Mouse (Mus musculus): Measurements from ENCODE around the gene Irx1. TPM values are rescaled to one million over a fixed set of nuclear protein-coding genes. Genes with fewer than 3 reads are reported as not detected.

Gene Irx1
- 0.36 and 0.45 TPM in 2 replicates for polyA plus RNA-seq (2014; fragmentation: Nextera tagmentation; extraction: Ambion mirVana)

GRCm38 (mm10) chr13:71963356-71964351 lies at the start of gene Irx1:
Gene Irx1 (minus strand): TSS chr13:71963723.
- no peak within 1 kb of the TSS for H3K27ac ChIP-seq (replicated peaks; ENCODE audit: low read depth, low read length)
- H3K9ac ChIP-seq (ENCODE audit: low read length): peak within 1 kb of the TSS; percentile 40
- peak; percentile 74 for DNase-seq (ENCODE audit: low spot score)
- peak within 1 kb of the TSS; percentile 31 for H3K4me3 ChIP-seq (ENCODE audit: low read depth, low read length)
- no peaks in the 10 kb centered on the region for H3K36me3 ChIP-seq (ENCODE audit: control insufficient read depth, insufficient read depth, low read length)
- H3K4me2 ChIP-seq (ENCODE audit: low read depth, severe bottlenecking): peak within 1 kb of the TSS; percentile 82
- ATAC-seq (ENCODE audit: insufficient number of reproducible peaks, low FRiP score, low TSS enrichment, low read depth): peak; percentile 45; the same call in 1 of the 2 replicates
- peaks cover 12% of the 10 kb centered on the region for H3K4me1 ChIP-seq (ENCODE audit: control insufficient read depth, insufficient read depth, low read length)
- H3K9me3 ChIP-seq (ENCODE audit: control insufficient read depth, low read length): no peaks in the 10 kb centered on the region
- peaks cover 88% of the 10 kb centered on the region for H3K27me3 ChIP-seq (ENCODE audit: control insufficient read depth, insufficient read depth, low read length)
- WGBS: under 1% methylated on average over 70 of the region's 100 CpGs

GRCm38 (mm10) chr13:71979932-71980655 lies 16.6 kb upstream of the Irx1 start:
- Histone ChIP-seq H3K4me2 (ENCODE audit: low read depth, severe bottlenecking) (no peak overlapping the region), H3K27ac (replicated peaks; ENCODE audit: low read depth, low read length) (no peak overlapping the region), H3K27me3 (ENCODE audit: control insufficient read depth, insufficient read depth, low read length) (no peaks in the 10 kb centered on the region), H3K4me3 (ENCODE audit: low read depth, low read length) (no peak overlapping the region), H3K9ac (ENCODE audit: low read length) (no peak overlapping the region), H3K4me1 (ENCODE audit: control insufficient read depth, insufficient read depth, low read length) (no peaks in the 10 kb centered on the region), H3K36me3 (ENCODE audit: control insufficient read depth, insufficient read depth, low read length) (no peaks in the 10 kb centered on the region), H3K9me3 (ENCODE audit: control insufficient read depth, low read length) (no peaks in the 10 kb centered on the region)
- 69% methylated on average over 5 of the region's 5 CpGs for WGBS
- no peak for ATAC-seq (ENCODE audit: insufficient number of reproducible peaks, low FRiP score, low TSS enrichment, low read depth)
- no peak for DNase-seq (ENCODE audit: low spot score)

GRCm38 (mm10) chr13:71975753-71976152 lies 12.2 kb upstream of the Irx1 start:
- DNase-seq (ENCODE audit: low spot score) (peak; percentile 11), ATAC-seq (ENCODE audit: insufficient number of reproducible peaks, low FRiP score, low TSS enrichment, low read depth) (no peak)
- Histone ChIP-seq H3K27ac (replicated peaks; ENCODE audit: low read depth, low read length) (no peak overlapping the region), H3K36me3 (ENCODE audit: control insufficient read depth, insufficient read depth, low read length) (no peaks in the 10 kb centered on the region), H3K4me1 (ENCODE audit: control insufficient read depth, insufficient read depth, low read length) (no peaks in the 10 kb centered on the region), H3K9ac (ENCODE audit: low read length) (no peak overlapping the region), H3K4me3 (ENCODE audit: low read depth, low read length) (no peak overlapping the region), H3K9me3 (ENCODE audit: control insufficient read depth, low read length) (no peaks in the 10 kb centered on the region), H3K27me3 (ENCODE audit: control insufficient read depth, insufficient read depth, low read length) (peaks cover 3% of the 10 kb centered on the region; the same call in 1 of the 2 replicates), H3K4me2 (ENCODE audit: low read depth, severe bottlenecking) (no peak overlapping the region)
- 85% methylated on average over 3 of the region's 3 CpGs for WGBS

GRCm38 (mm10) chr13:71968286-71968685 lies 4.8 kb upstream of the Irx1 start:
- WGBS: 0% methylated on average over 6 of the region's 6 CpGs
- H3K9ac ChIP-seq (ENCODE audit: low read length): no peak overlapping the region
- no peak overlapping the region for H3K27ac ChIP-seq (replicated peaks; ENCODE audit: low read depth, low read length)
- no peaks in the 10 kb centered on the region for H3K9me3 ChIP-seq (ENCODE audit: control insufficient read depth, low read length)
- H3K4me3 ChIP-seq (ENCODE audit: low read depth, low read length): no peak overlapping the region
- peaks cover 69% of the 10 kb centered on the region for H3K27me3 ChIP-seq (ENCODE audit: control insufficient read depth, insufficient read depth, low read length)
- DNase-seq (ENCODE audit: low spot score) (peak; percentile 47), ATAC-seq (ENCODE audit: insufficient number of reproducible peaks, low FRiP score, low TSS enrichment, low read depth) (no peak)
- H3K36me3 ChIP-seq (ENCODE audit: control insufficient read depth, insufficient read depth, low read length): no peaks in the 10 kb centered on the region
- H3K4me1 ChIP-seq (ENCODE audit: control insufficient read depth, insufficient read depth, low read length): peaks cover 3% of the 10 kb centered on the region; the same call in 1 of the 2 replicates
- no peak overlapping the region for H3K4me2 ChIP-seq (ENCODE audit: low read depth, severe bottlenecking)

GRCm38 (mm10) chr13:71967341-71968250 lies 4.1 kb upstream of the Irx1 start:
- no peaks in the 10 kb centered on the region for H3K36me3 ChIP-seq (ENCODE audit: control insufficient read depth, insufficient read depth, low read length)
- WGBS: 2% methylated on average over 28 of the region's 28 CpGs
- no peak overlapping the region for H3K4me3 ChIP-seq (ENCODE audit: low read depth, low read length)
- no peaks in the 10 kb centered on the region for H3K9me3 ChIP-seq (ENCODE audit: control insufficient read depth, low read length)
- H3K4me1 ChIP-seq (ENCODE audit: control insufficient read depth, insufficient read depth, low read length): peaks cover 9% of the 10 kb centered on the region
- no peak overlapping the region for H3K9ac ChIP-seq (ENCODE audit: low read length)
- peak; percentile 37 for DNase-seq (ENCODE audit: low spot score)
- H3K27me3 ChIP-seq (ENCODE audit: control insufficient read depth, insufficient read depth, low read length): peaks cover 75% of the 10 kb centered on the region
- H3K27ac ChIP-seq (replicated peaks; ENCODE audit: low read depth, low read length): no peak overlapping the region
- ATAC-seq (ENCODE audit: insufficient number of reproducible peaks, low FRiP score, low TSS enrichment, low read depth): no peak
- H3K4me2 ChIP-seq (ENCODE audit: low read depth, severe bottlenecking): no peak overlapping the region

GRCm38 (mm10) chr13:71966631-71967030 lies 3.1 kb upstream of the Irx1 start:
- WGBS: 15% methylated on average over 2 of the region's 2 CpGs
- Histone ChIP-seq H3K36me3 (ENCODE audit: control insufficient read depth, insufficient read depth, low read length) (no peaks in the 10 kb centered on the region), H3K4me3 (ENCODE audit: low read depth, low read length) (no peak overlapping the region), H3K9me3 (ENCODE audit: control insufficient read depth, low read length) (no peaks in the 10 kb centered on the region), H3K27ac (replicated peaks; ENCODE audit: low read depth, low read length) (no peak overlapping the region), H3K4me1 (ENCODE audit: control insufficient read depth, insufficient read depth, low read length) (peaks cover 10% of the 10 kb centered on the region), H3K4me2 (ENCODE audit: low read depth, severe bottlenecking) (no peak overlapping the region), H3K27me3 (ENCODE audit: control insufficient read depth, insufficient read depth, low read length) (peaks cover 76% of the 10 kb centered on the region), H3K9ac (ENCODE audit: low read length) (no peak overlapping the region)
- ATAC-seq (ENCODE audit: insufficient number of reproducible peaks, low FRiP score, low TSS enrichment, low read depth) (no peak), DNase-seq (ENCODE audit: low spot score) (no peak)

GRCm38 (mm10) chr13:71964366-71964765 lies 843 bp upstream of the Irx1 start:
- H3K9me3 ChIP-seq (ENCODE audit: control insufficient read depth, low read length): no peaks in the 10 kb centered on the region
- ATAC-seq (ENCODE audit: insufficient number of reproducible peaks, low FRiP score, low TSS enrichment, low read depth): no peak
- H3K9ac ChIP-seq (ENCODE audit: low read length): no peak overlapping the region
- H3K36me3 ChIP-seq (ENCODE audit: control insufficient read depth, insufficient read depth, low read length): no peaks in the 10 kb centered on the region
- DNase-seq (ENCODE audit: low spot score): peak; percentile 52
- no peak overlapping the region for H3K4me3 ChIP-seq (ENCODE audit: low read depth, low read length)
- H3K27ac ChIP-seq (replicated peaks; ENCODE audit: low read depth, low read length): no peak overlapping the region
- H3K27me3 ChIP-seq (ENCODE audit: control insufficient read depth, insufficient read depth, low read length): peaks cover 87% of the 10 kb centered on the region
- H3K4me2 ChIP-seq (ENCODE audit: low read depth, severe bottlenecking): peak overlapping the region; percentile 82; the same call in 1 of the 2 replicates
- WGBS: 3% methylated on average over 12 of the region's 13 CpGs
- H3K4me1 ChIP-seq (ENCODE audit: control insufficient read depth, insufficient read depth, low read length): peaks cover 12% of the 10 kb centered on the region

All from limb, embryonic 11.5 days (tissue).